Mouse (Mus musculus) thymus, adult 2 months (tissue): ENCODE measurements around the gene Grpel1.

Experiments used
- CTCF ChIP-seq: fragments of 200-500 bp; IDR thresholded peaks from 2 replicates; pipeline ENCODE4 v1.5.1; 2012; ENCODE audit warnings: mild to moderate bottlenecking, control low read depth, low read length, moderate library complexity, borderline replicate concordance; ENCODE audit not compliant: control insufficient read depth, poor library complexity, insufficient read depth; ENCODE audit errors: extremely low read depth
- POLR2A ChIP-seq: fragments of 200-500 bp; IDR thresholded peaks from 2 replicates; pipeline ENCODE4 v1.6.1; 2012; ENCODE audit warnings: mild to moderate bottlenecking, low read length, control low read depth, moderate library complexity; ENCODE audit not compliant: control insufficient read depth, poor library complexity, insufficient read depth; ENCODE audit errors: extremely low read depth

DNA sequence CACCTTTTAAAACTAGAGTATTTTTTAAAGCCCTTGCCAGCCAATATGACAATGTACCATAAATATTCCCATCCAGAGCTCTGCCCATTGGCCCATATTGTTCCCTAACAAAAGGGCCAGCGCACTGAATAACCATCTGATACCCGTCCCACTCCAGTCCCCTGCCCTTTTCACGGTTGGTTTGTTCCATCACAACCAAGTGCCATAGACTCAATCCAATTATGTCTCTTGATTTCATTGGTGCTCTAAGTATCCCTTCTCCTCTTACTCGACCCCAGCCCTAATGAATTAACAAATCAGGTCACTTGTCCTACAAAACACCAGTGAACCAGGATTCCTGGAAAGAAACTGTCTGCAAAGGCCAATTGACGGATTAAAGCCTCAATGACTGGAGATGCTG, 1.4 kb upstream of the Grpel1 start:
- TF ChIP-seq CTCF, result no peak
- TF ChIP-seq POLR2A, result no peak
